Mouse (Mus musculus) frontal cortex, postnatal 10 days (tissue): ENCODE measurements around the gene Rfng.
"Not testable (repeated sequence)": the region's sequence is repeated elsewhere in the genome, so short reads cannot be mapped to it uniquely, and the experiment has no call there.

Experiments
- DNase-seq, 2 experiments: peaks; one replicate each; pipeline ENCODE4 v3.0.0; 2022; ENCODE audit warnings: low spot score in 2 of 2, mixed read lengths in 1 of 2

Gene Rfng

GRCm38 (mm10) chr11:120784064-120784791 lies at the start of gene Rfng, which contains the start of gene Gps1:
Gene Rfng, minus strand, starts transcription at chr11:120784207.
Gene Gps1, plus strand, starts transcription at chr11:120784272.
- peak in 1 of 2 experiments; percentile 78 for DNase-seq

- DNase-seq: not testable (repeated sequence)
These were observed 49.0 kb upstream of the Rfng start for GRCm38 (mm10) chr11:120832962-120833361.

- DNase-seq: no peak
These were observed 47.8 kb upstream of the Rfng start for GRCm38 (mm10) chr11:120831659-120832440.

GRCm38 (mm10) chr11:120830686-120831085 lies 46.7 kb upstream of the Rfng start:
- no peak for DNase-seq

GRCm38 (mm10) chr11:120829757-120830532 lies 45.9 kb upstream of the Rfng start:
- no peak for DNase-seq

GRCm38 (mm10) chr11:120828416-120828815 lies 44.4 kb upstream of the Rfng start:
- DNase-seq: no peak

GRCm38 (mm10) chr11:120826016-120826953 lies 42.3 kb upstream of the Rfng start:
- DNase-seq: no peak

GRCm38 (mm10) chr11:120825289-120825863 lies 41.4 kb upstream of the Rfng start:
- no peak for DNase-seq

GRCm38 (mm10) chr11:120824787-120825288 lies 40.8 kb upstream of the Rfng start:
- no peak for DNase-seq

GRCm38 (mm10) chr11:120823956-120824786 lies 40.2 kb upstream of the Rfng start, which contains the start of gene Fasn:
Gene Fasn, minus strand, starts transcription at chr11:120824547.
- DNase-seq: peak; percentile 98

- no peak for DNase-seq
These were observed 39.5 kb upstream of the Rfng start for GRCm38 (mm10) chr11:120823551-120823947.

GRCm38 (mm10) chr11:120822831-120823550 lies 39.0 kb upstream of the Rfng start:
- DNase-seq: no peak

GRCm38 (mm10) chr11:120822321-120822720 lies 38.3 kb upstream of the Rfng start:
- DNase-seq: no peak

GRCm38 (mm10) chr11:120821076-120821922 lies 37.3 kb upstream of the Rfng start:
- no peak for DNase-seq

- DNase-seq: no peak
These were observed 36.5 kb upstream of the Rfng start for GRCm38 (mm10) chr11:120820546-120820945.

GRCm38 (mm10) chr11:120819556-120819955 lies 35.5 kb upstream of the Rfng start:
- DNase-seq: no peak

- DNase-seq: no peak
These were observed 34.2 kb upstream of the Rfng start for GRCm38 (mm10) chr11:120818251-120818650.

- no peak for DNase-seq
These were observed 33.4 kb upstream of the Rfng start for GRCm38 (mm10) chr11:120817358-120817757.
